Comparison of ENCODE assay signal across 26 mouse cellular contexts in genomic region chr15:74208751-74209150, GRCm38 (mm10).
"Had no signal": no experiment of that assay in that cellular context is flagged by ENCODE, and none has a peak within 500 bp of the region (broad histone marks: within the 10 kb centered on the region; RNA-seq: fewer than 3 reads in every experiment).

No protein-coding gene starts in this region.

- H3K4me1 ChIP-seq: intestine, embryonic 15.5 days; kidney, embryonic 15.5 days; limb, embryonic 12.5 days; liver, embryonic 13.5 days; liver, embryonic 15.5 days had no signal

- H3K9me3 ChIP-seq: heart, embryonic 13.5 days; heart, embryonic 15.5 days; hindbrain, embryonic 10.5 days; hindbrain, embryonic 12.5 days; intestine, embryonic 15.5 days; kidney, embryonic 15.5 days; limb, embryonic 10.5 days; limb, embryonic 12.5 days; liver, embryonic 13.5 days; liver, embryonic 15.5 days had no signal

- H3K27me3 ChIP-seq: hindbrain, embryonic 12.5 days; intestine, embryonic 15.5 days; liver, embryonic 13.5 days; liver, embryonic 15.5 days had no signal

- DNase-seq: gastrocnemius, postnatal 14 days; heart, postnatal 4 days; kidney, adult 18-20 months; kidney, adult 9 months; kidney, postnatal 14 days; kidney, postnatal 36 days; layer of hippocampus, adult 9-11 months; layer of hippocampus, postnatal 36 days; liver; liver, embryonic 13.5 days had no signal

- ATAC-seq: forebrain, embryonic 16.5 days; inflammation-experienced regulatory T-cells, adult 6 months; intestine, embryonic 15.5 days; intestine, postnatal 0 days had no signal

- H3K27ac ChIP-seq: heart, embryonic 13.5 days; heart, embryonic 15.5 days; hindbrain, embryonic 10.5 days; hindbrain, embryonic 12.5 days; hindbrain, embryonic 14.5 days; intestine, embryonic 15.5 days; kidney, embryonic 15.5 days; kidney, postnatal 0 days; limb, embryonic 10.5 days; limb, embryonic 12.5 days; liver, embryonic 13.5 days; liver, embryonic 15.5 days had no signal

- H3K4me3 ChIP-seq: heart, embryonic 13.5 days; heart, embryonic 15.5 days; hindbrain, embryonic 10.5 days; hindbrain, embryonic 12.5 days; intestine, embryonic 15.5 days; kidney, embryonic 15.5 days; limb, embryonic 10.5 days; limb, embryonic 12.5 days; liver, embryonic 13.5 days; liver, embryonic 15.5 days had no signal

- H3K4me2 ChIP-seq: heart, embryonic 11.5 days; heart, embryonic 13.5 days; heart, embryonic 15.5 days; hindbrain, embryonic 12.5 days; hindbrain, embryonic 14.5 days; intestine, embryonic 15.5 days; kidney, embryonic 15.5 days; limb, embryonic 12.5 days; liver, embryonic 11.5 days; liver, embryonic 13.5 days; liver, embryonic 15.5 days had no signal

- H3K9ac ChIP-seq: heart, embryonic 13.5 days; heart, embryonic 15.5 days; hindbrain, embryonic 12.5 days; hindbrain, embryonic 14.5 days; intestine, embryonic 15.5 days; kidney, embryonic 15.5 days; limb, embryonic 12.5 days; liver, embryonic 13.5 days; liver, embryonic 15.5 days had no signal

- H3K36me3 ChIP-seq: heart, embryonic 13.5 days; heart, embryonic 15.5 days; hindbrain, embryonic 10.5 days; hindbrain, embryonic 12.5 days; intestine, embryonic 15.5 days; kidney, embryonic 15.5 days; limb, embryonic 10.5 days; limb, embryonic 12.5 days; liver, embryonic 13.5 days; liver, embryonic 15.5 days had no signal
